Mouse (Mus musculus) forebrain, embryonic 15.5 days (tissue): ENCODE measurements around the gene Cacna2d3. TPM values are rescaled to one million over a fixed set of nuclear protein-coding genes. Genes with fewer than 3 reads are reported as not detected.

Source experiments
- ATAC-seq: fragments of 200-750 bp; cut with Nextera tagmentation; replicated peaks from 2 replicates; pipeline ENCODE4 v1.8.0; 2017; ENCODE audit warnings: mild to moderate bottlenecking, moderate TSS enrichment, moderate library complexity
- H3K27ac ChIP-seq: fragments of 300-500 bp; sonication (generic); replicated peaks from 2 replicates; pipeline ENCODE4 v1.5.1; 2015; ENCODE audit warnings: mild to moderate bottlenecking, inconsistent platforms
- H3K27me3 ChIP-seq: fragments of 300-500 bp; sonication (generic); 2 replicates; pipeline ENCODE4 v1.6.1; 2015; ENCODE audit warnings: inconsistent platforms
- H3K36me3 ChIP-seq: fragments of 300-500 bp; sonication (generic); 2 replicates; pipeline ENCODE4 v1.6.1; 2015; ENCODE audit warnings: mild to moderate bottlenecking, inconsistent platforms
- H3K4me1 ChIP-seq: fragments of 300-500 bp; sonication (generic); 2 replicates; pipeline ENCODE4 v1.6.1; 2015; ENCODE audit warnings: inconsistent platforms
- H3K4me2 ChIP-seq: fragments of 300-500 bp; sonication (generic); replicated peaks from 2 replicates; pipeline ENCODE4 v1.6.1; 2015; ENCODE audit warnings: mild to moderate bottlenecking, inconsistent platforms
- H3K4me3 ChIP-seq: fragments of 300-500 bp; sonication (generic); 2 replicates; pipeline ENCODE4 v1.5.1; 2015; ENCODE audit warnings: mild to moderate bottlenecking, inconsistent platforms
- H3K9ac ChIP-seq: fragments of 300-500 bp; sonication (generic); replicated peaks from 2 replicates; pipeline ENCODE4 v1.6.1; 2015; ENCODE audit warnings: mild to moderate bottlenecking, inconsistent platforms
- H3K9me3 ChIP-seq: fragments of 300-500 bp; sonication (generic); 2 replicates; pipeline ENCODE4 v1.6.1; 2016; ENCODE audit warnings: inconsistent platforms
- WGBS: fragments of 180-500 bp; shearing (Covaris S2); methylation state at CpG from one replicate; pipeline ENCODE4 v1.1.7; 2015; ENCODE audit warnings: mixed read lengths; 5-methylcytosine and 5-hydroxymethylcytosine counted together
- polyA plus RNA-seq: library from polyadenylated mRNA; unstranded; fragments of >200 nt; fragmentation: Nextera tagmentation; extraction: Ambion mirVana; gene quantifications from 2 replicates; pipeline ENCODE4 v1.2.1, GENCODE M21; 2015

Gene Cacna2d3
- polyA plus RNA-seq, 1 experiment from 2014 or later = 28.1 TPM

DNA sequence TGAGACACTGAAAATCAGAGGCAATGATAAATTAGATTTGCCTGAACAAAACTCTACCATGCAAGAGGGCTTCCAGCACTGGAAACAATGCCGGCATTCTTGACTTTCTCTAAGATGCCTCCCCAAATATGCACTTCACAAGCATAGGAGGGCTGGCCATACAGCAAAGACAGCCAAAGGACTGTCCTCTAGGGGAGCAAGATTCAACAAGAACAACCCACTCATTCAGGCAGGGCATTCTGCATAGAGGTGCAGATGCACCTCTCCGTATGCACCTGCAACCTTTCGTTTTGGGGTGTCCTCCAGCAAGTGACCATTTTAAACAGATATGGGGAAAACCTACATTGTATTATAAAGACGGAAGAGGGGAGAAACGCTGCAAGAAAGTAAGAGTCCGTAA is 380.1 kb downstream of the Cacna2d3 start:
- H3K9ac ChIP-seq = no peak overlapping the region
- no peaks in the 10 kb centered on the region for H3K36me3 ChIP-seq
- H3K9me3 ChIP-seq = no peaks in the 10 kb centered on the region
- peaks cover 10% of the 10 kb centered on the region; the same call in 1 of the 2 replicates for H3K4me1 ChIP-seq
- no peak overlapping the region for H3K4me3 ChIP-seq
- ATAC-seq = no peak
- H3K27me3 ChIP-seq = no peaks in the 10 kb centered on the region
- no peak overlapping the region for H3K4me2 ChIP-seq
- WGBS = 89% methylated on average over 6 of the region's 6 CpGs
- 0 out of 2 replicates have a peak overlapping the region, but pooled peaks have one; percentile 34 for H3K27ac ChIP-seq

DNA sequence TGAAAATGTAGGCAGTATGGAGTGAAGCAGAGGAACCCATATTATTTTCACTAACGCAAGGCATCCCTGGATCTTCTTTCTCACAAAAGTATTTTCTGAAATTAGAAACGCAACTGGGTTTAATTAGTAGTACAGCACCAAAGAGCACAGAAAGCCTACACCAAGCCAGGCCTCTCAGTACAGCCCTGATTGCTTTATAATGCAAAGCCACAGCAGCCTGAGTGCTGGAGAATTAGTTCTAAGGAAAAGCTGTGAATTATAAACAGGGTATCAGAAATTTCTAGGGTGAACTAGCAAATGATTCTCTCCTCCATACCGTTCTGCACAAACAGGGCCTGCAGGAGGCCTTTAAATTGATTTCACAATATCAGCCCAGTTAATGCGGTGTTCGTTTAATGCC is 380.9 kb downstream of the Cacna2d3 start:
- H3K9ac ChIP-seq = no peak overlapping the region
- H3K4me3 ChIP-seq = no peak overlapping the region
- no peaks in the 10 kb centered on the region for H3K36me3 ChIP-seq
- no peaks in the 10 kb centered on the region for H3K9me3 ChIP-seq
- H3K4me1 ChIP-seq = peaks cover 10% of the 10 kb centered on the region; the same call in 1 of the 2 replicates
- WGBS = 5% methylated on average over 5 of the region's 5 CpGs
- no peak for ATAC-seq
- H3K4me2 ChIP-seq = no peak overlapping the region
- H3K27ac ChIP-seq = no peak overlapping the region; the same call in 1 of the 2 replicates
- H3K27me3 ChIP-seq = no peaks in the 10 kb centered on the region

GRCm38 (mm10) chr14:29334897-29335296 is 386.8 kb downstream of the Cacna2d3 start:
- Histone ChIP-seq H3K4me2 (no peak overlapping the region), H3K4me1 (no peaks in the 10 kb centered on the region), H3K27me3 (no peaks in the 10 kb centered on the region), H3K4me3 (no peak overlapping the region), H3K36me3 (no peaks in the 10 kb centered on the region), H3K9ac (no peak overlapping the region), H3K9me3 (no peaks in the 10 kb centered on the region), H3K27ac (no peak overlapping the region)
- no peak for ATAC-seq
- 88% methylated on average over 5 of the region's 5 CpGs for WGBS

GRCm38 (mm10) chr14:29334216-29334615 is 387.4 kb downstream of the Cacna2d3 start:
- H3K36me3 ChIP-seq = no peaks in the 10 kb centered on the region
- no peaks in the 10 kb centered on the region for H3K4me1 ChIP-seq
- no peaks in the 10 kb centered on the region for H3K27me3 ChIP-seq
- no peak overlapping the region for H3K4me2 ChIP-seq
- H3K27ac ChIP-seq = no peak overlapping the region
- no peak overlapping the region for H3K4me3 ChIP-seq
- 83% methylated on average over 2 of the region's 2 CpGs for WGBS
- no peak for ATAC-seq
- H3K9ac ChIP-seq = no peak overlapping the region
- no peaks in the 10 kb centered on the region for H3K9me3 ChIP-seq

DNA sequence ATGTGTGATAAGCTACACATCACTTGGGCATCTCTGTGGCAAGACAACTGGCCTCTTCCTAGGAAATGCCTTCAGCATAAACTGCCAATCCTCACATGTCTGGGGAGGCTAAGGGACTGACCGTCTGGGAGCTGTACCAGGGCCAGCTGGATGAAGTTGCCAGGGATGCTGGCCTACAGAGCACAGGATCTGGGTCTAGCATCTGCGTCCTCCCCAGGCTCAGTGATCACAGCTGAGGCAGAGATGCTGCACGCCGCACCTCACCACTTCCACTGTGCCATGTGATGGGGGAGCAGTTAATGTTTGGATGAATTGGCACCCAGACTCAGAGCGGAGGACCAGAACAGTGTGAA is 397.3 kb downstream of the Cacna2d3 start:
- Histone ChIP-seq H3K9me3 (no peaks in the 10 kb centered on the region), H3K4me1 (no peaks in the 10 kb centered on the region), H3K4me3 (no peak overlapping the region), H3K9ac (no peak overlapping the region), H3K27me3 (no peaks in the 10 kb centered on the region), H3K4me2 (no peak overlapping the region), H3K27ac (no peak overlapping the region), H3K36me3 (no peaks in the 10 kb centered on the region)
- no peak for ATAC-seq
- 86% methylated on average over 5 of the region's 5 CpGs for WGBS

GRCm38 (mm10) chr14:29323718-29324429 is 397.8 kb downstream of the Cacna2d3 start:
- no peaks in the 10 kb centered on the region for H3K9me3 ChIP-seq
- no peaks in the 10 kb centered on the region for H3K36me3 ChIP-seq
- no peak overlapping the region for H3K9ac ChIP-seq
- H3K27ac ChIP-seq = no peak overlapping the region
- H3K4me1 ChIP-seq = no peaks in the 10 kb centered on the region
- 80% methylated on average over 9 of the region's 9 CpGs for WGBS
- no peak overlapping the region for H3K4me3 ChIP-seq
- no peak overlapping the region for H3K4me2 ChIP-seq
- no peaks in the 10 kb centered on the region for H3K27me3 ChIP-seq
- no peak for ATAC-seq

DNA sequence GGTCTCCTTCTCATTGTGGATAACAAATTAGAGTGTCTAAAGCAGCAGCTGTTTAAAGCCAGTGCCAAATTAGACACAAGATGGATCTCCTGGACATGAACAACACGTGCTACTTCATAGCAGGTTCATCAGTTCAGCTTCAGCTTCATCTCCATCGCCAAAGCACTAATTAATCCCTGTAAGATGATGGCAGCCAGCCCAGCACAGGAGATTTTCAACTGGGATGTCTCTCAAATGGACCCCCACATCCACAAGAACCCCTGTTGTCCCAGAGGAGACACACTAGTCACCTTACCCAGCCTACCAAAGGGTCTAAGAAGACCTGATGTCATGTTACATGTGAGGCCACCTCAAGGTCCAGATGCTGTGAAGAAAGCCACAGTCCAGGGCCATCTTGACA is 408.2 kb downstream of the Cacna2d3 start:
- Histone ChIP-seq H3K27me3 (no peaks in the 10 kb centered on the region), H3K4me3 (no peak overlapping the region), H3K27ac (no peak overlapping the region), H3K9ac (no peak overlapping the region), H3K4me1 (no peaks in the 10 kb centered on the region), H3K4me2 (no peak overlapping the region), H3K9me3 (no peaks in the 10 kb centered on the region), H3K36me3 (no peaks in the 10 kb centered on the region)
- WGBS = 69% methylated on average over 2 of the region's 2 CpGs
- ATAC-seq = no peak

GRCm38 (mm10) chr14:29305623-29306022 is 416.0 kb downstream of the Cacna2d3 start:
- no peak overlapping the region for H3K27ac ChIP-seq
- H3K9me3 ChIP-seq = no peaks in the 10 kb centered on the region
- no peaks in the 10 kb centered on the region for H3K36me3 ChIP-seq
- WGBS = 66% methylated on average over 9 of the region's 9 CpGs
- no peaks in the 10 kb centered on the region for H3K4me1 ChIP-seq
- H3K27me3 ChIP-seq = no peaks in the 10 kb centered on the region
- ATAC-seq = 0 out of 2 replicates have a peak, but pooled peaks have one; percentile 26
- H3K9ac ChIP-seq = no peak overlapping the region
- H3K4me3 ChIP-seq = no peak overlapping the region
- H3K4me2 ChIP-seq = no peak overlapping the region

- Histone ChIP-seq H3K9me3 (no peaks in the 10 kb centered on the region), H3K9ac (no peak overlapping the region), H3K4me3 (no peak overlapping the region), H3K4me1 (no peaks in the 10 kb centered on the region), H3K27ac (no peak overlapping the region), H3K4me2 (no peak overlapping the region), H3K27me3 (no peaks in the 10 kb centered on the region), H3K36me3 (no peaks in the 10 kb centered on the region)
- no peak for ATAC-seq
- WGBS = 51% methylated on average over 2 of the region's 2 CpGs
Observed at GRCm38 (mm10) chr14:29296185-29296754, 425.4 kb downstream of the Cacna2d3 start.

DNA sequence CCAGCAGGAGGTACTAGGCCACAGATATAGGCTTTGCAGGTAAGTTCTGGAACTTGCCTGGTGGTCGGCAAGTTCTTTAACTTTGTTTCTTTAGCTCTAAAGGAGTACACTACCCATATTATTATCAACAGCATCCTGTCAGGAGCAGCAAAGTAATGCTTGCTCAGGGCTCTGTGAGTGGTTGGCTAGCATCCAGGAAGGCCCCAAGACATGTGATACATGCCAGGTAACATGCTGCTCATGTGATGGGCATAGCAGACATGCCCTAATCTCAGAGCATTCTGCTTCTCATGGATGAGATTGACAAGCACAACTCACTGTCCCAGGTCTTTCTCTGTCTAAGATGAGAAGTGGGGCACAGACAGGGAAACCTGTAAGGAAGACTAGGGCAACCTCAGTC is 442.8 kb downstream of the Cacna2d3 start:
- Histone ChIP-seq H3K4me2 (no peak overlapping the region), H3K9me3 (no peaks in the 10 kb centered on the region), H3K27ac (no peak overlapping the region), H3K27me3 (no peaks in the 10 kb centered on the region), H3K9ac (no peak overlapping the region), H3K36me3 (no peaks in the 10 kb centered on the region), H3K4me1 (no peaks in the 10 kb centered on the region), H3K4me3 (no peak overlapping the region)
- ATAC-seq = no peak
- 86% methylated on average over 1 of the region's 1 CpGs for WGBS

DNA sequence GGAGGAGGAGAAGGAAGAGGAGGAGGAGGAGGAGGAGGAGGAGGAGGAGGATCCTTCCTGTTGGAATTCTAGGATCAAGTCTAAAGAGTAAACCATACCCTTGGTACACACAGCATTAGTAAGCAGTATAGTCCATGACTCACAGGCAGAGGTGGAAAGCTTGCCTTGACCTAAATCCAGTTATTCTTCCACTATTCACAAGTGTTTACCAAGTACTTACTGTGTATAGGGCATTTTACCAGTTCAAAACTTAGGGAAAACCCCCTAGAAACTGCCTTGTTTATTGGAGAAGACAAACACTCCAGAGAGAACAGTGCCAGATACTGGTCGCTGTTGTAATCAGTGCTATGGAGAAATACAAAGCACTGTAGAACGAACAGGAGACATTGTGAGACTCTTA is 443.3 kb downstream of the Cacna2d3 start:
- Histone ChIP-seq H3K36me3 (no peaks in the 10 kb centered on the region), H3K4me1 (no peaks in the 10 kb centered on the region), H3K27me3 (no peaks in the 10 kb centered on the region), H3K9ac (no peak overlapping the region), H3K4me3 (no peak overlapping the region), H3K27ac (no peak overlapping the region), H3K4me2 (no peak overlapping the region), H3K9me3 (no peaks in the 10 kb centered on the region)
- ATAC-seq = no peak
- 92% methylated on average over 2 of the region's 2 CpGs for WGBS

GRCm38 (mm10) chr14:29277701-29278100 is 444.0 kb downstream of the Cacna2d3 start:
- H3K9ac ChIP-seq = no peak overlapping the region
- WGBS = 57% methylated on average over 2 of the region's 2 CpGs
- no peak overlapping the region for H3K4me2 ChIP-seq
- no peaks in the 10 kb centered on the region for H3K9me3 ChIP-seq
- H3K27ac ChIP-seq = no peak overlapping the region
- no peaks in the 10 kb centered on the region for H3K36me3 ChIP-seq
- H3K27me3 ChIP-seq = no peaks in the 10 kb centered on the region
- no peak for ATAC-seq
- no peaks in the 10 kb centered on the region for H3K4me1 ChIP-seq
- H3K4me3 ChIP-seq = no peak overlapping the region

DNA sequence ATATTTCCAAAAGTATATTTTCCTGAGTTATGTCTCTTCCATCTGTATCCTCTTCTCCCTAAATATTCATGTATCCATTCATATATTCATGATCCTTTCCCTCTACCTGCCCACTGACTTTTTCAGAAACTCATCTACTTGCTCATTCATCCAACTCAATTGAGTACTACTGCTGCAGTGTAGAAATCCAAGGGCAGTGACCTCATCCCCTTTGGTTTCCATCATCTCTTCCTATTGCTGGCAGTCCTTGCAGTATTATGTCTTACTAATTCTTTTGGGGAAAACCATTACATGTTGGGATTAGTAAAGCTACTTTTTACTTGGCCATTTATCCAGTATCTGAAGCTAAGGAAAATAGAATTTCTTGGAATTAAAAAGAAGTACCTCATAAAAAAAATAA is 447.8 kb downstream of the Cacna2d3 start:
- H3K9ac ChIP-seq = no peak overlapping the region
- no peaks in the 10 kb centered on the region for H3K4me1 ChIP-seq
- no peaks in the 10 kb centered on the region for H3K9me3 ChIP-seq
- no peak overlapping the region for H3K27ac ChIP-seq
- no peaks in the 10 kb centered on the region for H3K27me3 ChIP-seq
- H3K4me3 ChIP-seq = no peak overlapping the region
- ATAC-seq = no peak
- no peaks in the 10 kb centered on the region for H3K36me3 ChIP-seq
- no peak overlapping the region for H3K4me2 ChIP-seq
